Mouse (Mus musculus) hindbrain, embryonic 14.5 days (tissue): ENCODE measurements at regions not wholly inside any gene's neighbourhood (a gene's known extent, or its start where the extent isn't known, plus 50 kb on each side); places are given as distances from the start of the nearest gene placed in this dataset.

Experiments
- ATAC-seq: fragments of 200-750 bp; cut with Nextera tagmentation; 2 replicates; pipeline ENCODE4 v1.8.0; 2017; ENCODE audit warnings: moderate number of reproducible peaks, mild to moderate bottlenecking, moderate TSS enrichment, moderate library complexity; ENCODE audit not compliant: low FRiP score
- DNase-seq: peaks from one replicate; pipeline ENCODE4 v3.0.0-alpha.2; 2015; ENCODE audit warnings: low spot score
- H3K27ac ChIP-seq: fragments of 300-500 bp; sonication (generic); 2 replicates; pipeline ENCODE4 v1.5.1; 2014; ENCODE audit warnings: mild to moderate bottlenecking, moderate library complexity
- H3K27me3 ChIP-seq: fragments of 300-500 bp; sonication (generic); 2 replicates; pipeline ENCODE4 v1.6.1; 2014; ENCODE audit warnings: mild to moderate bottlenecking, low read length, mixed read lengths; ENCODE audit not compliant: control insufficient read depth, insufficient read depth
- H3K36me3 ChIP-seq: fragments of 300-500 bp; sonication (generic); replicated peaks from 2 replicates; pipeline ENCODE4 v1.6.1; 2014; ENCODE audit not compliant: control insufficient read depth, insufficient read depth
- H3K4me1 ChIP-seq: fragments of 300-500 bp; sonication (generic); replicated peaks from 2 replicates; pipeline ENCODE4 v1.6.1; 2014; ENCODE audit warnings: antibody characterized with exemption, low read length, mixed read lengths; ENCODE audit not compliant: control insufficient read depth, insufficient read depth
- H3K4me2 ChIP-seq: fragments of 300-500 bp; sonication (generic); replicated peaks from 2 replicates; pipeline ENCODE4 v1.6.1; 2014; ENCODE audit warnings: mild to moderate bottlenecking, moderate library complexity
- H3K4me3 ChIP-seq: fragments of 300-500 bp; sonication (generic); replicated peaks from 2 replicates; pipeline ENCODE4 v1.5.1; 2014; ENCODE audit warnings: mild to moderate bottlenecking, low read length
- H3K9ac ChIP-seq: fragments of 300-500 bp; sonication (generic); 2 replicates; pipeline ENCODE4 v1.6.1; 2014
- H3K9me3 ChIP-seq: fragments of 300-500 bp; sonication (generic); 2 replicates; pipeline ENCODE4 v1.6.1; 2016; ENCODE audit warnings: low read length; ENCODE audit not compliant: control insufficient read depth
- WGBS: fragments of 180-500 bp; shearing (Covaris S2); extraction: QIAGEN DNeasy Blood & Tissue Kit; methylation state at CpG from one replicate; pipeline ENCODE4 v1.1.7; 2014; 5-methylcytosine and 5-hydroxymethylcytosine counted together

DNA sequence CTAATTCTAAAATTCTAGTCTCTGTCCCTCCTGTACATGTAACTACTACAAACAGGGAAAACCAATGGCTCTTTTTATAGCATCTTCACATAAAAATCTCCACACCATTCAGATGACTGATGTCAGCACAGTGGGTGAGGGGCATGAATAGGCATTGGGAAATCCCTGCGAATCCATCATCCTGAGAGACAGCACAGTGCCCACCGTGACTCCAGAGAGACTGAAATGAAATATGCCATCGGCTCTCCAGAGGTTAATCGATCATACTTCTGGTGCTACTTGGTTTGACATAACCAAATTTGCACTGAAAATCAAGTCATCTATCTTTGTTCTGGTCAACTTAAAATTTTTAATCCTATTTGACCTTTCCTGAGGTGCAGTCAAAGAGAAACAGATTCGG, 126.2 kb upstream of the Gm9747 start:
- Histone ChIP-seq H3K9ac (no peak overlapping the region), H3K27me3 (no peaks in the 10 kb centered on the region), H3K9me3 (no peaks in the 10 kb centered on the region), H3K4me3 (no peak overlapping the region), H3K4me2 (no peak overlapping the region), H3K4me1 (no peaks in the 10 kb centered on the region), H3K27ac (no peak overlapping the region), H3K36me3 (no peaks in the 10 kb centered on the region)
- no peak for ATAC-seq
- 41% methylated on average over 5 of the region's 5 CpGs for WGBS
- no peak for DNase-seq

DNA sequence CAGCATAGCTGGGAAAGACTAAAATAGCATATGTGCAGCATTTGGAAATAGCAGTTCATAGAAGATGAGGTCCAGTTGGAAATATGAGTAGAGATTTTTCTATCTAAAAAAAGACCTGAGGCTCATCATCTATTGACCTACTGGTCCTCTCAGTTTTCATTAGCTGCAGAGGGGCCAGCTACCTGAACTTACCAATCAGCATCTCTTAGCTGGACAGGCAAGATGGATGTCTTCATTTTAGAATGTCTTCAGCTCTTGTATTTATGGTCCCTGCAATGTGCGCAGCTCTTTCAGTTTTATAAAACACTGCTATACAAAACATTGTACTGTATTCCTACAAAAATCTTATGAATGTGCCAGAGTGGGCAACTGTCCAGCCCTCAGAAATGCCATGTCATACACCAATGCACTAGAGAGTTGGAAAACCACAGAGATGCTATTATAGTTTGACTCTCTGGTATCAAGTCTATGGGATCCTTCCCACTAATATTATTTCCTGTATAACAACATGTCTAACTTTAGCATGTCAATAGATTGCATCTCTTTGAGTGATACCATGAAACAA, 122.8 kb upstream of the Gm9747 start:
- Histone ChIP-seq H3K27ac (no peak overlapping the region), H3K27me3 (no peaks in the 10 kb centered on the region), H3K4me3 (no peak overlapping the region), H3K4me1 (no peaks in the 10 kb centered on the region), H3K36me3 (no peaks in the 10 kb centered on the region), H3K4me2 (no peak overlapping the region), H3K9me3 (no peaks in the 10 kb centered on the region), H3K9ac (no peak overlapping the region)
- ATAC-seq (no peak), DNase-seq (no peak)
- WGBS = 86% methylated on average over 1 of the region's 1 CpGs

DNA sequence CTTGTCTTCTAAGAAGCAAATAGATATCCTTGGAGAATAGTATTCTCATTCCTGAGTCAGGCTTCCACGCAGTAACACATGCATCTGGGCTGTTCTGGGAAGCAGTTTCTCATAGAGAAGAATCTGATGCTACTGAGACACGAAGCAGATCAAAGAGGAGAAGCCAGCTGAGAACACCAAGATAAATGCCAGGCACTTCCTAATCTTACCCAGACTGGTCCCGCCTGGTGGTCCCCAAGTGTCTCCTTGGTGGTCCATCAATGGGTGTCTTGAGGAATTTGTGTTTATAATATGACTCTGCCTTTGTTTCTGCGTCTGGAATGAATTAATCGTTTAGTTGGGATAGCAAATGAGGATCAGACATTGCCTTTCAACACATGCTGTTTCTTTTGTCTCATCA, 120.5 kb upstream of the Gm9747 start:
- Histone ChIP-seq H3K9me3 (no peaks in the 10 kb centered on the region), H3K27me3 (no peaks in the 10 kb centered on the region)
- DNase-seq = no peak

DNA sequence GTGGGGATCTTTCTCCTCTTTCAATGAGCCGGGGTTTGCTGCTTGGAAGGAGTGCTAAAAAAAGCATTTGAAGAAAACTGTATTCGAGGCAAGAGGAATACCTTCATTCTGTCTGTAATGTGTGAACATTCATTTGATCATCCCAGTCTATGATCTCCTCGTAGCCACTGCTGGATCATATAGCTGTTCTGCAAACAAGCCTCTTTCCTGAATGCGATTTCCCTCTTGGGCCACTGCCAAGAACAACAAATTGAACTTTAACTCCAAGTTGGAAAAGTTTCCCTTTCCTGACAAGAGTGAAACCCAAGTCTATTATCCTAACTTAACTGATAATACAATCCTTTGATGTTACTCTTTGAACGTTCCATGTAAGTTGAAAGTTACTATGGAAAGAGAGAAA, 108.4 kb upstream of the Gm9747 start:
- ATAC-seq (no peak), DNase-seq (no peak)
- Histone ChIP-seq H3K4me3 (no peak overlapping the region), H3K4me2 (no peak overlapping the region), H3K36me3 (no peaks in the 10 kb centered on the region), H3K27me3 (no peaks in the 10 kb centered on the region), H3K4me1 (0 out of 2 replicates have a peak, but pooled peaks cover under 1% of the 10 kb centered on the region), H3K9ac (no peak overlapping the region), H3K9me3 (no peaks in the 10 kb centered on the region), H3K27ac (no peak overlapping the region)
- whole genome bisulfite sequencing = 80% methylated on average over 5 of the region's 5 CpGs

More for the DNA sequence above, 120.5 kb upstream of the Gm9747 start:
- ATAC-seq = no peak
- Histone ChIP-seq H3K27ac (no peak overlapping the region), H3K9ac (no peak overlapping the region), H3K4me1 (no peaks in the 10 kb centered on the region), H3K36me3 (no peaks in the 10 kb centered on the region), H3K4me2 (no peak overlapping the region), H3K4me3 (no peak overlapping the region)
- WGBS = 44% methylated on average over 5 of the region's 5 CpGs

DNA sequence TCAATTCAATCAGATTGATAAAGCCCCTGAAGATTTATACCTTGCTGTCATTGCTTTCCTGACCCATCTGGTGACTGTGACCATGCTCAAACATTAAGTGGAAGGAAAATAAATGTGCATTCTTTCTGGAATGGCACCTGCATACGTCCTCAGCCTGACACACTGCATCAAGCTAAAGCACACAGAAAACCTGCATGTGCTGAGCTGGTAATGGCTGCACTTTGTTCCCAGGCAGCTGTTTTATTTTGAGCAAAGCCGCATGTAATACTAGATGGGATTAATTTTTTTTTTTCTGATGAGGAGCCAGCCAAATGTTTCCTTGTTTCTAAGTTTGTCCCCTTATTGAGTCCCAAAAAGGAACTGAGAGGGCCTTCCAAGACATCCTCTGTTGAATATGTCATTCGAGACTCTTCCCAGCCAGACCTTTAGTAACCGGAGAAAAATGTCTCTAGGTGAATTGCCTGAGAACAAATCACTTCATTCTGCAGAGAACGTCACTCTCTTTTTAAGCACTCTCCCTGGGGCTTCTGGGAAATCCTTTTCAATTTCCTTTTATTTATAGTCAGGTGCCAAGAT, 103.1 kb upstream of the Gm9747 start:
- DNase-seq (no peak), ATAC-seq (no peak)
- no peaks in the 10 kb centered on the region for H3K9me3 ChIP-seq
- H3K4me3 ChIP-seq = no peak overlapping the region
- 0 out of 2 replicates have a peak, but pooled peaks cover 7% of the 10 kb centered on the region for H3K4me1 ChIP-seq
- no peak overlapping the region for H3K4me2 ChIP-seq
- no peaks in the 10 kb centered on the region for H3K36me3 ChIP-seq
- 48% methylated on average over 5 of the region's 5 CpGs for WGBS
- H3K27me3 ChIP-seq = no peaks in the 10 kb centered on the region
- 0 out of 2 replicates have a peak overlapping the region, but pooled peaks have one; percentile 24 for H3K27ac ChIP-seq
- no peak overlapping the region for H3K9ac ChIP-seq

DNA sequence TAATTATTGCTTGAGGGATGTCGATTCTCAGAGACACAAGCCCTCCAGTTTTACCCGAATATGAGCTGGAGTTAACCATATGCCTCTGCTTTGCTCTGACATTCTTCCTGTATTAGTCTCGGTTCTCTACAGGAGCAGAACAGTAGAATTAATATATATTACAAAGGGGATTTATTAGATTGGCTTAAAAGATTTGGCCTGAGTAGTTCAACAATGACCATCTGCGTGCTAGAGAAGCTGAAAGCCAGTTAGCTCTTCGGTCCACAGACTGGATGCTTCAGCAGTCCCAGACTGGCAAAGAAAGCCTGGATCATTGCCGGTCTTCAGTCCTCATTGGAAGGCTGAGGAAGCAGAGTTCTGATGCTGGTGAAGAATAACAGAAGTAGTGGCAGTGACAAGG, 100.4 kb upstream of the Gm9747 start:
- ATAC-seq = no peak
- 76% methylated on average over 6 of the region's 6 CpGs for WGBS
- no peak for DNase-seq

DNA sequence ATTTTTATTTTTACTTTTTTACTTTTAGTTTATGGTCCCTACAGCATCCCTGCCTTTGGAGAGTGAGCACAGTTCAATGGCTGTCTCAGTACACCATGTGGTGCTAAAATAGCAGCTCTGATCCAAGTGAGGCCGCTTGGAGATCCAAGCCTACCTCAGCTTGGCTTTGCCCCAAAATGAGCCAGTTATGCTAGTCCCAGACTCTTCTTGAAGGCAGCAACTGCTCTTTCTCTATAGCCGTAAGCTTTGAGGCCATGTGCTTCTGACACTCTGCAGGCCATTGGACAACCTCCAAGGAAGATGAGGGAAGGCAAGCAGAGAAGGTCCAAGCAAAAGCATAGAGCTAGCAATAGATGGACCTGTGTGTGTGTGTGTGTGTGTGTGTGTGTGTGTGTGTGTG, 98.0 kb upstream of the Gm9747 start:
- ATAC-seq = no peak
- Histone ChIP-seq H3K4me2 (no peak overlapping the region), H3K9ac (no peak overlapping the region), H3K4me3 (no peak overlapping the region), H3K27ac (no peak overlapping the region), H3K9me3 (no peaks in the 10 kb centered on the region), H3K36me3 (no peaks in the 10 kb centered on the region), H3K4me1 (0 out of 2 replicates have a peak, but pooled peaks cover 3% of the 10 kb centered on the region), H3K27me3 (no peaks in the 10 kb centered on the region)
- WGBS = 96% methylated on average over 2 of the region's 2 CpGs
- no peak for DNase-seq

More for the DNA sequence above, 100.4 kb upstream of the Gm9747 start:
- Histone ChIP-seq H3K9me3 (no peaks in the 10 kb centered on the region), H3K27ac (no peak overlapping the region), H3K4me1 (0 out of 2 replicates have a peak, but pooled peaks cover 7% of the 10 kb centered on the region), H3K36me3 (no peaks in the 10 kb centered on the region), H3K27me3 (no peaks in the 10 kb centered on the region), H3K4me2 (no peak overlapping the region), H3K9ac (no peak overlapping the region), H3K4me3 (no peak overlapping the region)

DNA sequence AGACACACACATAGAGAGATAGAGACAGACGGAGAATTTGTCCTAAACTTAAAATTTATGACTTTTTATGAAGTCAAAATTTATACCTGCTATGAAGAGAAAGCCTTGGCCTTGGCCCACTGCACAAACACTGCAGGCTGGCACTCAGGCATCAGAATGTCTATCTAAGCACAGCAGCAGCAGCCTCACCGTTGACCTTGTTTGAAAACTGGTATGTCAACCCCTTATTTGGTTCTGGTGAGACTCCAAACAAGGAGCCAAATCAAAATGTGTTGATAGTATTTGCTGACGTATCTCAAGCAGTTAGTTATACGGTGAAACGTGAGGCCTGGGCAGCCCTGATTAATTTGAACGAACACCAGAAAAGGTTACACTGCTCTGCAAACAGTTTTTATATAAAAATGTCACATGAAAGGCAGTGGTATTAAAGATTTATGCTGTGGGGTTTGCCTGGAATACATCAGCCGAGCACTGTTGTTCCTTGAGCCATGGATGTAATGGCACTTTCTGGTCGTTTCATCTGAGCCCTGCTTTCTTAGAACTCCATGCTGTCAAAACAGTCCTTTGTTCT, 97.1 kb upstream of the Gm9747 start:
- Histone ChIP-seq H3K4me1 (no peaks in the 10 kb centered on the region), H3K36me3 (no peaks in the 10 kb centered on the region), H3K27me3 (no peaks in the 10 kb centered on the region), H3K4me2 (no peak overlapping the region), H3K4me3 (no peak overlapping the region), H3K27ac (no peak overlapping the region), H3K9me3 (no peaks in the 10 kb centered on the region), H3K9ac (no peak overlapping the region)
- DNase-seq (no peak), ATAC-seq (no peak)
- 71% methylated on average over 8 of the region's 8 CpGs for WGBS

DNA sequence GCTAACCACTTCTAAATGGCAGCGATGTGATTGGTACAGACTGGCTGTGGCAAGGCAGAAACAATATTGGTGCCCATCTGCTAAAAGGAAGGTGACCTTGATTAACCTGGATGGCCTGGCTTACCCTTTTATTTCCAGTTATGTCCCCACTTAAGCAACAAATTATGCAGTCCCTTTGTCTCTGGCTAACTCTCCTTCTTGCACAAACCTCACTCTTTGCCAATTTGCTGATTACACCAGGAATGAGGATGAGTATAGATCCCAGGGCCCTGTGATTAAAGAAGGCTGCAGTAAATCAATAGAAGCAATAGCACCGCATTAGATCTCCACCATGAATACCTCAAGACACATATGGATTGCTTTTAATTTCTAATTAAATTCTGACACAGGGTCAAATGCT, 87.7 kb upstream of the Gm9747 start:
- no peaks in the 10 kb centered on the region for H3K9me3 ChIP-seq
- 82% methylated on average over 2 of the region's 2 CpGs for WGBS
- H3K4me2 ChIP-seq = no peak overlapping the region
- H3K4me1 ChIP-seq = peaks cover 1% of the 10 kb centered on the region; the same call in 1 of the 2 replicates
- no peaks in the 10 kb centered on the region for H3K36me3 ChIP-seq
- H3K9ac ChIP-seq = no peak overlapping the region
- H3K4me3 ChIP-seq = no peak overlapping the region
- ATAC-seq = no peak
- H3K27me3 ChIP-seq = no peaks in the 10 kb centered on the region
- H3K27ac ChIP-seq = no peak overlapping the region
- no peak for DNase-seq
